Mouse (Mus musculus) limb, embryonic 12.5 days (tissue): ENCODE results near the gene Tnfsf12. TPM values are rescaled to one million over a fixed set of nuclear protein-coding genes. Genes with fewer than 3 reads are reported as not detected.

ENCODE experiments used
- ATAC-seq: fragments of 200-750 bp; cut with Nextera tagmentation; 2 replicates; pipeline ENCODE4 v1.8.0; 2017; ENCODE audit warnings: low read depth, moderate TSS enrichment; ENCODE audit not compliant: insufficient number of reproducible peaks, insufficient read depth, low FRiP score, low TSS enrichment
- H3K27ac ChIP-seq: fragments of 300-500 bp; sonication (generic); 2 replicates; pipeline ENCODE4 v1.5.1; 2016; ENCODE audit warnings: mild to moderate bottlenecking, moderate library complexity
- H3K27me3 ChIP-seq: fragments of 300-500 bp; sonication (generic); 2 replicates; pipeline ENCODE4 v1.6.1; 2016; ENCODE audit warnings: mild to moderate bottlenecking, moderate library complexity
- H3K36me3 ChIP-seq: fragments of 300-500 bp; sonication (generic); 2 replicates; pipeline ENCODE4 v1.6.1; 2016; ENCODE audit warnings: mild to moderate bottlenecking, moderate library complexity
- H3K4me1 ChIP-seq: fragments of 300-500 bp; sonication (generic); replicated peaks from 2 replicates; pipeline ENCODE4 v1.6.1; 2016
- H3K4me2 ChIP-seq: fragments of 300-500 bp; sonication (generic); 2 replicates; pipeline ENCODE4 v1.6.1; 2016; ENCODE audit warnings: mild to moderate bottlenecking, moderate library complexity
- H3K4me3 ChIP-seq: fragments of 300-500 bp; sonication (generic); replicated peaks from 2 replicates; pipeline ENCODE4 v1.5.1; 2016; ENCODE audit warnings: mild to moderate bottlenecking
- H3K9ac ChIP-seq: fragments of 300-500 bp; sonication (generic); replicated peaks from 2 replicates; pipeline ENCODE4 v1.6.1; 2016; ENCODE audit warnings: mild to moderate bottlenecking, moderate library complexity
- H3K9me3 ChIP-seq: fragments of 300-500 bp; sonication (generic); 2 replicates; pipeline ENCODE4 v1.6.1; 2016; ENCODE audit warnings: mild to moderate bottlenecking, moderate library complexity
- WGBS: fragments of 180-500 bp; shearing (Covaris S2); methylation state at CpG from one replicate; pipeline ENCODE4 v1.1.7; 2016; 5-methylcytosine and 5-hydroxymethylcytosine counted together
- polyA plus RNA-seq: library from polyadenylated mRNA; unstranded; fragments of >200 nt; fragmentation: Nextera tagmentation; extraction: Ambion mirVana; gene quantifications from 2 replicates; pipeline ENCODE4 v1.2.1, GENCODE M21; 2016

Gene Tnfsf12
- polyA plus RNA-seq, 1 experiment from 2014 or later: 2.2 TPM

- ATAC-seq: no peak
- H3K36me3 ChIP-seq: peaks cover 51% of the 10 kb centered on the region
- no peaks in the 10 kb centered on the region for H3K27me3 ChIP-seq
- peak overlapping the region; percentile 86 for H3K4me3 ChIP-seq
- H3K27ac ChIP-seq: no peak overlapping the region
- H3K4me1 ChIP-seq: peaks cover 25% of the 10 kb centered on the region
- WGBS: 89% methylated on average over 30 of the region's 30 CpGs
- H3K9me3 ChIP-seq: no peaks in the 10 kb centered on the region
- peak overlapping the region; percentile 83; the same call in 1 of the 2 replicates for H3K9ac ChIP-seq
- peak overlapping the region; percentile 88 for H3K4me2 ChIP-seq
Measured at GRCm38 (mm10) chr11:69680136-69680855, 15.4 kb downstream of the Tnfsf12 start.

DNA sequence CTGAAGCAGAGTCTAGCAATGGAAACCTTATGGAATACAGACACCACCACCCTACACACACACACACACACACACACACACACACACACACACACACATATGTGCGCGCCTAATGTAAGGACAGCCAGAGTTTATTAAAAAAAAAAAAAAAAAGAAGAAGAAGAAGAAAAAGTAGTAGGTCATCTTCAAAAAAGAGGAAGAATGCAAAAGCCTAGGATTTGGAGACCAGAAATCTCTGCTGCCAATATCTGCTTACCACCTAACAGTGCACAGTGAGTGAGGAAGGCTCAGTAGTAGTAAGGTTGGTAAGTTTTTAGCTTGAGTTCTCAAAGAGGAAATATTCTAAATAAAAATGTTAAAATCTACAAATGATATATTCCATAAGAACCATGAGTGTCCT, 16.5 kb downstream of the Tnfsf12 start:
- H3K4me2 ChIP-seq: no peak overlapping the region
- WGBS: 100% methylated on average over 2 of the region's 2 CpGs

DNA sequence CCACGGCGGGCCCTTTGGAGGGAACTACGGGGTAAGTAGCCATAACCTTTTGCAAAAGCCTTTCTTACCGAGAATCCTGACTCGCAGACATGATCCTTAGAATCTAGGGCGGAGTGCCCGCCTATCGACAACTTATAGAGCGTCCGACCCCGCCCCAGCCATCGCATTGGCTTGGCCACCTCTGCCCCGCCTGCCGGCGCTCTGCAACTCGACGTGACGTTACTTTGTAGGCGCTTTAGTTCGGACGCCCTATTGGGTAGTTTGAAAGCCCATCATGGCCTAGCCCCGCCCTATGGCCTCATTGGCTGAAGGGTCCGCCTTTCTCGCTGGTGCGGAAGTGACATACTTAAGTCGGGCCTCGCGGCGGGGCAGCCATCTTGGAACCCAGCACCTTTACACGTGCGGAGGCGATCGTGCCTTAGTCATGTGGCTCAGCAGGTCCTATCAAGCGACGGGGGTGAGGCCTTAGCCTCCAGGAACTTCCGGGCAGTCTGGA, 23.4 kb downstream of the Tnfsf12 start, which contains the start of gene Eif4a1:
TSS of gene Eif4a1 (minus strand) at position 213 of the 496 bp plus-strand sequence.
- ATAC-seq: peak; percentile 98
- WGBS: under 1% methylated on average over 36 of the region's 36 CpGs
- H3K27ac ChIP-seq: peak within 1 kb of the TSS; percentile 97
- H3K4me3 ChIP-seq: peak within 1 kb of the TSS; percentile 100
- peak within 1 kb of the TSS; percentile 99 for H3K9ac ChIP-seq
- no peaks in the 10 kb centered on the region for H3K27me3 ChIP-seq
- H3K4me1 ChIP-seq: peaks cover 22% of the 10 kb centered on the region
- no peaks in the 10 kb centered on the region for H3K9me3 ChIP-seq
- peaks cover 80% of the 10 kb centered on the region for H3K36me3 ChIP-seq
- H3K4me2 ChIP-seq: peak within 1 kb of the TSS; percentile 98

More for the DNA sequence above, 16.5 kb downstream of the Tnfsf12 start:
- no peaks in the 10 kb centered on the region for H3K9me3 ChIP-seq
- H3K4me1 ChIP-seq: peaks cover 25% of the 10 kb centered on the region
- no peak overlapping the region for H3K9ac ChIP-seq
- peaks cover 63% of the 10 kb centered on the region for H3K36me3 ChIP-seq
- no peaks in the 10 kb centered on the region for H3K27me3 ChIP-seq
- no peak overlapping the region for H3K4me3 ChIP-seq
- H3K27ac ChIP-seq: no peak overlapping the region
- ATAC-seq: no peak

DNA sequence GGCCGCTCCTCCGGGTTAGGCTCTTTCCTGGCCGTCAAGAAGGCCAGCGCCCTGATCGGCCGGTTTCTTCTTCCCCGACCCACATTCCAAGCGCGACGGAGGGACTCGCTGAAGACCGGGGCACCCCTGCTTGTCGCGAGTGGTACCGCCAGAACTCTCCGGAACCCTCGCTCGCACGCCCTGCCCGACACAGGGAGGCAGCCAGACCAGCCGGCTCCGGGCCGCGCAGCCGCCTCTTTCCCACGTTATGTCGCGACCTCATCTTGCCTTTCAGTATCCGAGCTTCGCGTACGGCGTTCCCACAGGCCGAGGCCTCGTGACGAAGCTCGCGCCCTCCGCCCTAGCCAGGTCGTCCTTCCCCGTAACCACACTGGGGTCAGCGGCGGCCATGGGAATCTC, 23.9 kb downstream of the Tnfsf12 start:
- peak; percentile 21 for ATAC-seq
- Histone ChIP-seq H3K27me3 (no peaks in the 10 kb centered on the region), H3K4me2 (peak overlapping the region; percentile 98), H3K27ac (peak overlapping the region; percentile 97), H3K9me3 (no peaks in the 10 kb centered on the region), H3K9ac (peak overlapping the region; percentile 99), H3K4me1 (peaks cover 22% of the 10 kb centered on the region), H3K36me3 (peaks cover 78% of the 10 kb centered on the region), H3K4me3 (peak overlapping the region; percentile 100)
- under 1% methylated on average over 43 of the region's 43 CpGs for WGBS

GRCm38 (mm10) chr11:69670786-69671725, 24.6 kb downstream of the Tnfsf12 start:
- Histone ChIP-seq H3K36me3 (peaks cover 78% of the 10 kb centered on the region), H3K9ac (peak overlapping the region; percentile 99), H3K27me3 (no peaks in the 10 kb centered on the region), H3K9me3 (no peaks in the 10 kb centered on the region), H3K27ac (peak overlapping the region; percentile 97), H3K4me3 (peak overlapping the region; percentile 100), H3K4me2 (peak overlapping the region; percentile 98), H3K4me1 (peaks cover 22% of the 10 kb centered on the region)
- peak; percentile 30; the same call in 1 of the 2 replicates for ATAC-seq
- under 1% methylated on average over 60 of the region's 61 CpGs for WGBS

DNA sequence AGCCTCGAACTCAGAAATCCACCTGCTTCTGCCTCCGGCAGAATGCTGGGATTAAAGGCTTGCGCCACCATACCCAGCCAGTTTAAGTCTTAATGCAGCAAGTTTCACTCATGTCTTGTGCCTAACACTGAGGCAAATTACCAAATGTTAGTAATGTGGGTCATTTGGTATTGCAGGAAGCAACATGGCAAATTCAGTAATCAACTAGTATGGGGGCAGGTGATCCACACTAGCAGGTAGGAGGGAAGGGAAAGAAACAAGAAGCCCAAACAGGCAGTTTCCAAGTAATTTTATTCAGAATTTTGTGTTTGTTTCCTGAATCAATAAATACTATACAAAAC, 29.0 kb downstream of the Tnfsf12 start:
- Histone ChIP-seq H3K4me3 (peak overlapping the region; percentile 12), H3K4me1 (peaks cover 27% of the 10 kb centered on the region), H3K9me3 (no peaks in the 10 kb centered on the region), H3K36me3 (peaks cover 72% of the 10 kb centered on the region), H3K27me3 (no peaks in the 10 kb centered on the region), H3K4me2 (no peak overlapping the region), H3K27ac (no peak overlapping the region), H3K9ac (no peak overlapping the region)
- 86% methylated on average over 3 of the region's 3 CpGs for WGBS
- ATAC-seq: no peak

GRCm38 (mm10) chr11:69665961-69666664, 29.5 kb downstream of the Tnfsf12 start, which contains the start of gene Cd68:
Gene Cd68 (minus strand): TSS chr11:69666153.
- Histone ChIP-seq H3K36me3 (peaks cover 72% of the 10 kb centered on the region), H3K27me3 (no peaks in the 10 kb centered on the region), H3K27ac (peak within 1 kb of the TSS; percentile 50; the same call in 1 of the 2 replicates), H3K4me2 (no peak within 1 kb of the TSS), H3K9me3 (no peaks in the 10 kb centered on the region), H3K9ac (no peak within 1 kb of the TSS), H3K4me1 (peaks cover 32% of the 10 kb centered on the region), H3K4me3 (peak within 1 kb of the TSS; percentile 12)
- ATAC-seq: no peak
- 30% methylated on average over 7 of the region's 7 CpGs for WGBS

DNA sequence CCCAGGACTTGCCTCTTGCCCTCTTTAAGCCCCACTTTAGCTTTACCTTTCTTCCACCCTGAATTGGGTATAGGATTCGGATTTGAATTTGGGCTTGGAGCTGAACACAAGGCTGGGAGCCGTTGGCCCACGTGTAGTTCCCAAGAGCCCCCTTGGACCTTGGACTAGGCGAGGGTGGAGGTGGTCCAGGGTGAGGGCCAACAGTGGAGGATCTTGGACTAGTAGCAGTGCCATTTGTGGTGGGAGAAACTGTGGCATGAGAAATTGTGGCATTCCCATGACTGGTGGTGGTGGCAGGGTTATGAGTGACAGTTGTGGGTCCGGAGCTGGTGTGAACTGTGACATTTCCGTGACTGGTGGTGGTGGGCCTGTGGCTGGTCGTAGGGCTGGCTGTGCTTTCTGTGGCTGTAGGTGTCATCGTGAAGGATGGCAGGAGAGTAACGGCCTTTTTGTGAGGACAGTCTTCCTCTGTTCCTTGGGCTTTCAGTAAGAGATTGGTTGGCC, 30.1 kb downstream of the Tnfsf12 start:
- no peaks in the 10 kb centered on the region for H3K27me3 ChIP-seq
- H3K4me1 ChIP-seq: peaks cover 32% of the 10 kb centered on the region
- 74% methylated on average over 9 of the region's 9 CpGs for WGBS
- H3K36me3 ChIP-seq: peaks cover 67% of the 10 kb centered on the region
- no peaks in the 10 kb centered on the region for H3K9me3 ChIP-seq
- peak overlapping the region; percentile 50; the same call in 1 of the 2 replicates for H3K27ac ChIP-seq
- H3K9ac ChIP-seq: no peak overlapping the region
- H3K4me2 ChIP-seq: no peak overlapping the region
- no peak for ATAC-seq
- 0 out of 2 replicates have a peak overlapping the region, but pooled peaks have one; percentile 12 for H3K4me3 ChIP-seq

DNA sequence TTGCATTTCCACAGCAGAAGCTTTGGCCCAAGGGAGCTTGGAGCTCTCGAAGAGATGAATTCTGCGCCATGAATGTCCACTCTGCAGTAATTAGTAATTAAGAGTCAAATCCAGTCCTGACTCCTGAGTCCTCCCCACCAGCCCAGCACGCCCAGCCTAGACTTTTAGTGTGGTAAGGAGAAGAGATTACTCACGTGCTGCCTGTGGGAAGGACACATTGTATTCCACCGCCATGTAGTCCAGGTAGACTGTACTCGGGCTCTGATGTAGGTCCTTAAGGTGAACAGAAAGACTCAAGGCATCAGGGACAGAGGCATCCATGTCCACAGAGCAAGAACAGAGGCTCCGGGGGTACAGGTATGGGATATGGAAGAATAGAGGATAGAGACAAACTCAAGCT, 30.8 kb downstream of the Tnfsf12 start:
- Histone ChIP-seq H3K4me3 (no peak overlapping the region), H3K9ac (no peak overlapping the region), H3K27ac (0 out of 2 replicates have a peak overlapping the region, but pooled peaks have one; percentile 9), H3K27me3 (no peaks in the 10 kb centered on the region), H3K4me2 (no peak overlapping the region), H3K9me3 (no peaks in the 10 kb centered on the region), H3K36me3 (peaks cover 60% of the 10 kb centered on the region), H3K4me1 (peaks cover 25% of the 10 kb centered on the region)
- WGBS: 92% methylated on average over 7 of the region's 7 CpGs
- no peak for ATAC-seq

DNA sequence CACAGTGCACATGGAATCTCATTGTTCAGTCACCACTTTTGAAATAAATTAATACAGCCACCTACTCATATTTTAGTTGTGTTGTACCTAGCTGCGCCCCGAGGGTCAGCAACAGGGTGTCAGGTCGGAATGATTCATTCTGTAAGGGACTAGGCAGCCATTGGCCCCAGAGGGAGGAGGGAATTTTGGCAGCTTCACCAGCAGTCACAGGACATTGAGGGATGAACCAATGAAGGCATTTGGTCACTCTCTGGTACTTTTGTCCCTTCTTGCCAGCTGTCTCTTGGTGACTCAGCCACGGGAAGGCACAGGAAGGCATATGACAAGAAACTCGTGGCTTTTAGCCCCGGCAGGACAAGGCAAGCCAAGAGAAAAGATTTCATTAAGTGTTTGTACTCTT, 31.9 kb downstream of the Tnfsf12 start:
- no peaks in the 10 kb centered on the region for H3K9me3 ChIP-seq
- H3K4me2 ChIP-seq: no peak overlapping the region
- ATAC-seq: no peak
- no peak overlapping the region for H3K9ac ChIP-seq
- H3K36me3 ChIP-seq: peaks cover 57% of the 10 kb centered on the region
- peaks cover 17% of the 10 kb centered on the region for H3K4me1 ChIP-seq
- H3K27me3 ChIP-seq: no peaks in the 10 kb centered on the region
- H3K27ac ChIP-seq: peak overlapping the region; percentile 97; the same call in 1 of the 2 replicates
- WGBS: 86% methylated on average over 6 of the region's 6 CpGs
- H3K4me3 ChIP-seq: no peak overlapping the region
